Mouse (Mus musculus): ENCODE data around the gene Gm5965.
"Not testable (repeated sequence)": the region's sequence is repeated elsewhere in the genome, so short reads cannot be mapped to it uniquely, and the experiment has no call there.

The Gm5965 gene

GRCm38 (mm10) chr16:88777596-88777995 lies at the start of gene Gm5965:
Gm5965 (plus strand) TSS chr16:88777896.
- DNase-seq = no peak

- DNase-seq = no peak
Observed at GRCm38 (mm10) chr16:88728812-88729275, 48.9 kb upstream of the Gm5965 start, which contains the start of gene Krtap13-1. Krtap13-1 (plus strand) TSS chr16:88728862.

GRCm38 (mm10) chr16:88735391-88735790 lies 42.3 kb upstream of the Gm5965 start:
- DNase-seq = no peak

GRCm38 (mm10) chr16:88744750-88745340 lies 32.9 kb upstream of the Gm5965 start:
- no peak for DNase-seq

- no peak for DNase-seq
Observed at GRCm38 (mm10) chr16:88747943-88748342, 29.8 kb upstream of the Gm5965 start.

GRCm38 (mm10) chr16:88751535-88751934 lies 26.2 kb upstream of the Gm5965 start, which contains the start of gene Krtap13:
Krtap13 (minus strand) TSS chr16:88751635.
- DNase-seq = not testable (repeated sequence)

GRCm38 (mm10) chr16:88758547-88758946 lies 19.1 kb upstream of the Gm5965 start, which contains the start of gene 2310034C09Rik:
2310034C09Rik (plus strand) TSS chr16:88758847.
- DNase-seq = not testable (repeated sequence)

GRCm38 (mm10) chr16:88774106-88774505 lies 3.6 kb upstream of the Gm5965 start, which contains the start of gene 2310057N15Rik:
2310057N15Rik (minus strand) TSS chr16:88774206.
- DNase-seq = no peak

- no peak for DNase-seq
Observed at GRCm38 (mm10) chr16:88786786-88787185, 9.1 kb downstream of the Gm5965 start.

- no peak for DNase-seq
Observed at GRCm38 (mm10) chr16:88811827-88812226, 34.1 kb downstream of the Gm5965 start, which contains the start of gene Gm20741. Gm20741 (minus strand) TSS chr16:88812220.

GRCm38 (mm10) chr16:88820066-88820465 lies 42.4 kb downstream of the Gm5965 start, which contains the start of gene Krtap15:
Krtap15 (plus strand) TSS chr16:88820215.
- DNase-seq = no peak

- DNase-seq = no peak
Observed at GRCm38 (mm10) chr16:88823736-88824135, 46.0 kb downstream of the Gm5965 start.

- no peak for DNase-seq
Observed at GRCm38 (mm10) chr16:88826095-88826652, 48.5 kb downstream of the Gm5965 start, which contains the start of gene Krtap14. Krtap14 (minus strand) TSS chr16:88826145.

- no peak for DNase-seq
Observed at GRCm38 (mm10) chr16:88826978-88827377, 49.3 kb downstream of the Gm5965 start.

Data from thymus, adult 18-20 months (tissue).